Mouse (Mus musculus) bone marrow macrophage, adult 2 months (primary cell): ENCODE measurements around the gene Dnajc2.

ENCODE experiments used
- CTCF ChIP-seq: IDR thresholded peaks from 2 replicates; pipeline ENCODE4 v1.5.1; 2012; ENCODE audit warnings: low read depth, mild to moderate bottlenecking, low read length, moderate library complexity
- POLR2A ChIP-seq: IDR thresholded peaks from 2 replicates; pipeline ENCODE4 v1.6.1; 2012; ENCODE audit warnings: mild to moderate bottlenecking, low read depth, low read length, borderline replicate concordance

DNA sequence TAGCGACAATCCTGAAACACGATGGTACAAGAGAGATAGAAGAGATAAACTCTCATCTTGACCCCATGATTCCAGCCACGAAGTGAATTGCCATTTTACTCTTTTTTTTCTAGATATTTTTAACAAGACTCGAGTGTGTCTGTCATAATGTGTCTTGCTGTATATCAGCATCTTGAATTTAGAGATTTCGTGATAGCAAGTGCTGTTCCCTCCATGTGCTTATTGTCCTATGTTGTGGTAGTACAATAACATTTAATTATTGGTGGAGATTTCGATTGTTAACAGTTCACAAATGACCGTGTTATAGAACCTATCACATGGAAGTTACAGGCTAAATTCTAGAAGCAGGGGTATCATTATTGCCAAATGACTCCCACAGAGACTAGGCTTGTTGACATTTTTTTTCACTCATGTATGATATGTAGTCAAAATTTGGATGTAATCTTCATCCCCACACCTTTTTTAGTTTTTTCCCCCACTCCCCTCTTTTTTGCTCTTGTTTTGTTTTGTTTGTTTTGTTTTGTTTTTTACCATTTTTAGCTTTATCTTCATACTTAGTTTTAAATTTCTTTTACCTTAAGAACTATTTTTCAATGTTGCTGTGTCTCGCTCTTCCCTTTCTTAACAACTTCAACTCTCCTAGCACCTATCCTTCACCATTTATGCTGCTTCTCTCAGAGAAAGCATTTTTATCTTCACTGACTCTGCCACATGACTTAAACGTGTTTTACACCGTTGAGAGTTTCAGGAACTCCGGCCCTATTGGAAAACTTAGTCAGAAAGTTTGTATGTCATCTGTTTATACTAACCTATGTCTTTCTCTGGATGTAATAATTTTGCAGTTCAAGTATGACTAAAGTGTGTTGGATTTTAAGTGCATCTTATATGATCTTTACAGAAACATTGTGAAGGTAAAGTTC is 2.4 kb upstream of the Dnajc2 start:
- TF ChIP-seq CTCF = no peak
- TF ChIP-seq POLR2A = no peak
